In genomic region chr9:44268027-44268360, GRCm38 (mm10) we compare ENCODE assay signal across 8 mouse cellular contexts. TPM values are rescaled to one million over a fixed set of nuclear protein-coding genes. Genes with fewer than 3 reads are reported as not detected.
DNase-seq lines count a peak whose midpoint lies in the region; ATAC-seq lines count a peak whose summit lies in the region.

No protein-coding gene starts in this region.

- peak overlapping the region; percentile 36 for H3K4me3 ChIP-seq in hindbrain, embryonic 15.5 days

- peaks cover 28% of the 10 kb centered on the region for H3K4me1 ChIP-seq in hindbrain, embryonic 15.5 days (replicated peaks)

- H3K27ac ChIP-seq in hindbrain, embryonic 15.5 days (replicated peaks), result peak overlapping the region; percentile 52; the same call in 1 of the 2 replicates

- peak; percentile 84 for ATAC-seq in hindbrain, embryonic 15.5 days (ENCODE audit: low FRiP score, low read depth)

- peak; percentile 81 for DNase-seq in T-cell, adult 2 months (ENCODE audit: low spot score)
- peak; percentile 78 to 87 for DNase-seq in cerebellum, postnatal 36 days
- DNase-seq in frontal cortex, postnatal 36 days (ENCODE audit: low spot score in 2 of 2), result peak; percentile 76 to 79
- peak; percentile 61 for DNase-seq in left cerebral cortex, adult 11 months (ENCODE audit: low spot score)
- DNase-seq in lung, postnatal 36 days, result peak; percentile 93
- DNase-seq in retina, postnatal 7 days (ENCODE audit: low read depth, low spot score), result peak; percentile 67
- DNase-seq in urinary bladder, adult 18-20 months (ENCODE audit: low spot score in 2 of 2), result peak; percentile 87

- no peaks in the 10 kb centered on the region for H3K9me3 ChIP-seq in hindbrain, embryonic 15.5 days

- 4% methylated on average over 28 of the region's 28 CpGs for WGBS in hindbrain, embryonic 15.5 days

- peak overlapping the region; percentile 58 for H3K4me2 ChIP-seq in hindbrain, embryonic 15.5 days

- H3K36me3 ChIP-seq in hindbrain, embryonic 15.5 days, result no peaks in the 10 kb centered on the region

- H3K27me3 ChIP-seq in hindbrain, embryonic 15.5 days, result no peaks in the 10 kb centered on the region

- H3K9ac ChIP-seq in hindbrain, embryonic 15.5 days, result peak overlapping the region; percentile 43

RNA-seq across cellular contexts. Expression of gene Nlrx1, which starts 0.4 kb away (rescaled TPM):
- polyA plus RNA-seq in hindbrain, embryonic 15.5 days (2015; fragmentation: Nextera tagmentation; extraction: Ambion mirVana), result 4.1 and 5.9 TPM in 2 replicates

RNA-seq across cellular contexts. Expression of gene Pdzd3, which starts 16.7 kb away (rescaled TPM):
- 0.39 and 0.87 TPM in 2 replicates for polyA plus RNA-seq in hindbrain, embryonic 15.5 days (2015; fragmentation: Nextera tagmentation; extraction: Ambion mirVana)

RNA-seq across cellular contexts. Expression of gene Abcg4, which starts 20.4 kb away (rescaled TPM):
- polyA plus RNA-seq in hindbrain, embryonic 15.5 days (2015; fragmentation: Nextera tagmentation; extraction: Ambion mirVana), result 28.7 and 32.1 TPM in 2 replicates

RNA-seq across cellular contexts. Expression of gene Ccdc153, which starts 27.5 kb away (rescaled TPM):
- not detected in 2 replicates for polyA plus RNA-seq in hindbrain, embryonic 15.5 days (2015; fragmentation: Nextera tagmentation; extraction: Ambion mirVana)

RNA-seq across cellular contexts. Expression of gene Cbl, which starts 34.1 kb away (rescaled TPM):
- 20.3 and 22.5 TPM in 2 replicates for polyA plus RNA-seq in hindbrain, embryonic 15.5 days (2015; fragmentation: Nextera tagmentation; extraction: Ambion mirVana)

Comparison
In these comparisons a context has a peak if more than half of its experiments do, and no peak if none do; other contexts are left out.
1. Peak in every context shown above with its lines: DNase-seq, ATAC-seq, H3K4me3 ChIP-seq and H3K27ac ChIP-seq.